Mouse (Mus musculus) retina, embryonic 14.5 days (tissue): ENCODE results near the gene Rpl3.

Experiments
- DNase-seq: peaks from one replicate; pipeline ENCODE4 v3.0.0-alpha.2; 2015; ENCODE audit warnings: low spot score

The Rpl3 gene

DNA sequence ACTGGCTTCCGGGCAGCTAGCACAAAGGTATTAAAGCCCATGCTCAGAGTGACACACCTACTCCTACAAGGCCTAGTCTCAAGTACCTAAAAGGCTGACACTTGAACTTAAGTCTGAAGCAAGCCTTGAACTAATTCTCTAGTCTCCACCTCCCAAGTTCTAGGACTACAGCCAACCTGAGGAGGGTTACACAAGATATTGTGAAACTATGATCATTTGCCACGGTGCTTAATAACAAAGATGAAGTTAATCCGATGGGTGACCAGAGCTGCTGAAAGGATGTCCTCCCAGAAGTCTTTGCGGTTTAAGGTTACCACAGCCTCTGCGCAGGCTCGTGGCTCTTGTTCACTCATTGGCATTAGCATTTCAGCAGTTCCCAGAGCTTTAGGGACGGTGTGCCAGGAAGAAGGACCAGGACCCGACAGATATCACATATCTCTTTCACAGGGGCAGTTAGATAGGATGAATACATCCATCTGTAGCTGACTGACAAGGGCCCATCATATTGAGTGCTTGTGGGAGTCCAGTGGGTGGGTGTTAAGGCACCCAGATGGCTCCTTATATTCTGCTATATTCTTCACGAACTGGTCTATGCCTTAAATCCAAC, 4.2 kb downstream of the Rpl3 start:
- no peak for DNase-seq

DNA sequence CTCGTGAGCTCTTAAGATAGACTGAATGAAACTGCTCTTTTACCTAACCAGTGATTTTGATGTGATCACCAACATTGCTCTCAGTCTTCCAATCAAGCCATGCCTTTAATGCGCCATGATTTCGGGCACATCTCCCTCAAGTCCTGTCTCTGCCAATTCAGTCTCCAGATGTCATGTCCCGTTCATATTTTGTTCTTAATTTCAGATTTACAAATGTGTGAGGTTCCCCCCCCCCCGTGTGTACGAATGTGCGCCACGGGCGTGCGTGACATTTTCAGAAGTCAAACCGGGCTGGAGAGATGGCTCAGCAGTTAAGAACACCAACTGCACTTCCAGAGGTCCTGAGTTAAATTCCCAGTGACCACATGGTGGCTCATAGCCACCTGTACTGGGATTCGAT, 7.9 kb downstream of the Rpl3 start:
- DNase-seq = no peak

DNA sequence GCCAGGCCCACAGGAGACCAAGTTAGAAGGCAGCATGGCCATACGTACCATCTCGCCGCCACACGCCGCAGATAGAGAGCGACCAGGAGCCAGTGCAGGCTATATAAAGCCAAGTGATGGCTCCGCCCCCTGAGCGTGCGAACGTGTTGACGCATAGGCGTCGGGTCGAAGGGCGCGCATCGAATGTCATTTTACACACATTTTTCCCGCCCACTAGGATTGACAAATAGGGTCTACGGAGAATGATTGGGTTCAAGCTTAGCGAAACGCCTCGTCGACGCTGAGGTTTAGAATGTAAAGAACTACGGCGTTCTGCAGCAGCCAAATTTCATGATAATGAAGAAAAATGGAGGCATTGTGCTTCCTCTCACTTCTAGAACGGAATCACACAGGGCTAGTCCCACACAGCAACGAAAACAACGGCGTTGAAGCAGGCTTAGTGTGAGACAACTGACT, 8.4 kb downstream of the Rpl3 start:
- DNase-seq = peak; percentile 100

DNA sequence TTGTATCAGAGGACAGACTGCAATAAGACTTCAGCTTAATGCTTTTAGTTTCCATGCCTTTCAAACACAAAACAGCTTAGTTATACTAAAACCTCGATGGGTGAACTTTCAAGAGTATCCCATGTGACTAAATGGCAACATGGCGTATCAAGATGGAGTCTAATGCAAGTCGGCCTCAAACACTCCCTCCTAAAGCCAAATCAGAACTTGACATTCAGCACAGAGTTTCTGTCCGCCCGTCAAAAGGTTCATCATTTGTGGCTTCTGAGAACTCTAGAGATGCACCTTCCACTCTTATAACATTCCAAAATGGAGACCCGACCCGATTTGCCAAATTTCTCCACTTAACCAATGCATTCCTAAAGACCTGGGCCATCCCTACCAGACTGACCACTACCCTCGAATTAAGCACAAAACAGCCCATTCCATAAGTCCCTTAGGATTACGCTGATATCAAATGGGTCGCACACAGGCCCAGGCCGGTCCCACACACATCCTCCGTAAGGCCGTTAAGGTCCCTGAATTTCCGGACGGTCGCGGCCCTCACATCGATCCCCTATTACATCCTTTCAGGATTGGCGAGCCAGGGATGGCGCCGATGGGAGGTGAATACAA, 8.9 kb downstream of the Rpl3 start:
- DNase-seq = no peak

DNA sequence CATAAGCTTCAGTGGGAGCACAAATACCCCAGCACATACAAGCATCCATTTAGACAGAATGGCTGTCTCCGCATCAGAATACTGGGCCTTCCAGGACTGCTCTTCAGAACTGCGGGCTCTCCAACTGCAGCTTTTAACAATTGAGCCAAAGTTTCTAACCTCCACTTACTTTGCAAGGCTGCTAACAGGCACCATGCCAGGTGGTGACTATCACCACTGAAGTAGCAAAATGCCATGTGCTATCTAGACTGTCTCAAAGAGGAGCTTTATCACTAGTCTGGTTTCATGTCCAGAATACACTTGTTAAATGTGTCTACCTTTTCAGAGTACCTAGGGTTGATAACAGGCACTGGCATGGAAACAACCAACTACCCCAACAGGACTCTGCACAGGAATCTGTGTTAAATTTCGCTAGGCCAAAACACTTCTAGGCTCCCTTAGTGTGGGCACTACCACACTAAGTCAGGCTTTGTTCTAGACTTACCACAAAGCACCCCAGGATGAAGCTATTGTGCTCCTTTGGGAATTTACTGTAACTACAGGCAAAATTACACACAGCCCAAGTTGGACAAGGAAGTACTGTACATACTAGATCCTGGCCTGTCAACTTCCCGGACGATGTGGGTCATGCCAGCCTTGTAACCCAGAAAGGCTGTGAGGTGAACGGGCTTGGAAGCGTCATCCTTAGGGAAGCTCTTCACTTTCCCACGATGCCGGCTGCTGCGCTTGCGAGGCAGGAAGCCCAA, 9.7 kb downstream of the Rpl3 start:
- no peak for DNase-seq

DNA sequence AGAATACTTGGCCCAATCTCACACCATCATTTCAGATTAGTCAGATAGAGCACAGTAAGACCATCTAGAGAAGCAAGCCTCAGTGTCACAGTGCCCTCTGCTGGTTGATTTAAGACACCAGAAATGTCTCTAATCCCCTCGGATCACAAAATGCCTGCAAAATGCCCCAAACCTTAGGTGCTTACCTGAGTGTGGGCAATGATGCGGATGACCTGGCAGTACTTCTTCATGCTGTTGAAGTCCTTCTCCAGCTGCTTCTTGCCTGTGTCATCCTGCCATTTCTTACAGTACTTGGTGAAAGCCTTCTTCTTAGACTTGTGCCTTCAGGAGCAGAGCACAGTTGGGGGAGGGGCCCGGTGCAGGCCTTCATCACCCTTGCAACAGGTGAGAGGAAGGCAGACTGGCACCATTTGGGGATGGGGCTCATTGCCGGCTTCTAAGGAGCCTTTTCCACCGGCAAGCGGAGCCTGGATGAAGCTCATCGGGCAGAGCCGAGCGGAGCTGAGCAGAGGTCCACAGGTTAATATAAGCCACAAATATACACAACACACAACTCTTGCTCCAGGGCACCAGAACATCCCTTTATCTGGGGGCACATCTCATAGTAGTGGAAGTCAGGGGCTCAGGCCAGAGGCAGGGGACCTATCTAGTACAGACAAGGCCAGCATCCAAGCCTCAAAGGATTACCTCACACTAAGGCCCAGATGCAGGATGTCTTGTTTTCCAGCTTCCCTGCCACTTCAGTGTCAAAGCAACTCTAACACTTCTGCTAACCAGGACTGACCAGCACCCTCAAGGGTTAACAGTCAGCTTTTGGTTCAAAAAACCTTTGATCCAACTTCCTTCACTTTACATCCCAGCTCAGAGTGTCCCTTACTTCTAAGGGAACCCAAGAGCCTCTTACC, 10.7 kb downstream of the Rpl3 start:
- DNase-seq = peak; percentile 61

DNA sequence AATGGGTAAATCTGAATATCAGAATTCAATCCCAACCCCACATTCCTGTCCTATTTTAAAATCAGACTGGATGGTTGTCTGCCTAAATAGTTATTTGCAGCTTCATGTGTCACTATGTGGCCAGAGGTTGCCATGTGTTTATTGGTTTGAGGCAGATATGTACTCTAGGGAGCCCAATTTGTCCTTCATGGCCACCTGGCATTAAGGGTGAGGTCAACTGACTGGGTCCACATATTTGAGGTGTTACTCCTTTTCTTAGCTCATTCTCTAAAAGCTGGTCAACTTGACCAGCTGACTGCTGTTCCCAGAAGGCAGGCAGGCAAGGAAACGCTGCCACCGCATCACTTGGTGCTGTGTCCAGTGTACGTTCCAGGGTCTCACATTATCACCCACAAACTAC, 11.7 kb downstream of the Rpl3 start:
- DNase-seq = no peak

DNA sequence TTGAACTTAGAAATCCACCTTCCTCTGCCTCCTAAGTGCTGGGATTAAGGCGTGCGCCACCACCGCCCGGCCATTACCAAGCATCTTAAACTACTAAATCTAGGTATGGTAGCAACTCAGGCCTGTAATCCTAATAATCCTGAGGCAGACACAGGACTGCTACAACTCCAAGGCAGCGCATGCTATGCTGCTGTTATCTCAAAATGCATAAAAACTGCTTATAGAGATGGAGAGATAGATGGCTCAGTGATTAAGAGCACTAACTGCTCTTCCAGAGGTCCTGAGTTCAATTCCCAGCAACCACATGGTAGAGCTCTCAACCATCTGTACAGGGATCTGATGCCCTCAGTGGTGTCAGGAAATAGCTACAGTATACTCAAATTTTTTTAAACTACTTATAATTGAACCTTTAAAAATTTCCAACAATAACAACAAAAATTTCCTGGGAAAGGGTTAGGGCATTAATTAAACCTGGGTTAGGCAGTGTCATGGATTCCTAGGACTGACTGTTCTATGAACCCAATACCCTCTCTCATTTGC, 12.5 kb downstream of the Rpl3 start:
- no peak for DNase-seq

DNA sequence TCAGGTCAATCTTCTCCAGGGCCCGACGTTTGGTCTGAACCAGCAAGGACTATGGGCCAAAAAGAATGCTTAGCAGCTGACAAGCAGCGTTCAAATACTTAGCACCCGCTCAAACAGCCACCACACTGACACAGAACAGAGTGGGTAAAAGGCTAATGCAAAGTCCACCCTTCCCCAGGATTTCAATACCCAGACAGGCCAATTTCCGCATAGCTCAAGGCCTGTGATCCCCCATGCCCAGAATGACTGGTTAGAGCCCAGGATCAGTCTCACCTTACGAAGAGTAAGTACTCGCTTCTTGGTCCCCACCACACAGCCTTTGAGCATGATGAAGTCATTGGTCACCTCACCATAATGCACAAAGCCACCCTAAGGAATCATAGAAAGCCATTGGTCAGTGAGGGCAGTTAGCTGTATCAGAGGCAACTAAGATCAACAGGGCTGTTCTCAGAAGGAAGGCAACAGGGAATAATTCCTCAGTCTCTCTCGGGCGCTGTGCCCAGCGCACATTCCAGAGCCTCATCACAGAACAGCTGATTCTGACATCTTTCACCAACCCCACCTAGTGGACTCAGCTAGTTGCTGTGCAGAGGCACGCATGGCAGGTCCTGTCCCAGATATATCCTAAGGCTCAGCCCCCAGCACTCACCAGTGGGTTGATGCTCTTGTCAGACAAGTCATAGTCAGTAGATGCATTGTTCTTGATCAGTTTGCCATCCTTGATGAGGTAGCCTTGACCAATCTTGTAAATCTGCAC, 13.4 kb downstream of the Rpl3 start:
- DNase-seq = no peak

DNA sequence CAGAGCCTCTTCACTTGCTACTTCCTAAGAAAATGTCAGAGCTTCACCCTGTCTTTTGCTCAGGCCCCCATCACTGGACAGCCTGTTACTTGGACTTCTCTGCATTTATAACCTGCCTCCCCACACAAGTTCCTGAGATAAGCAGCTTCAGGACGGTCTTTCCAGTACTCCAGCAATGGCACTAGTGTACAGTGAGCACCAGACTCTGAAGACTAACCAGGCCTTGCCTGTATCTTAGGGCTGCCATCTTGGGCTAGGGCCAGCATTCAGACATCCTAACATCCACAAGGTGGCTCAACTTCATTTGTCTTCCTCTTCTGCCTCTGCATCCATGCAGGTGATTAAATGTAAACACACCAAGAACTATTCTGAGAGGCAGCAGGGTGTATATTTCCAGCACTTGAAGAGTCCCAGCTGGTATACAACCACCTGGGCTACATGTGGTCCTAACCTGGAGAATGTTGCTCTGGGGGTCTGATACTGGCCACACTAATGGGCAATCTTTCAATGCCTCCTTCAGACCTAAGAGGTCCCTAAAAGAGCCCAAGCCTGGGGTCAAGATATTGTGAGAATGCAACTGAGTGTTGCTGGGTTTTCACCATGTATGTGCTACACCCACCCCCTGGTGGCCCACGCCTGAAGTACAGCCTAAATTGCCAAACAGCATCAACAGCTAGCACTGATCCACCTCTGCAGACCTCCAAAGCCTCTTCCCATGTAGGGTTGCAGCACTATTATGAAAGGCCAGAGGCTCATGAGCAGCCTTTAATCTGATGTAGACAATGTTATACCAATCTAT, 15.1 kb downstream of the Rpl3 start:
- peak; percentile 80 for DNase-seq

DNA sequence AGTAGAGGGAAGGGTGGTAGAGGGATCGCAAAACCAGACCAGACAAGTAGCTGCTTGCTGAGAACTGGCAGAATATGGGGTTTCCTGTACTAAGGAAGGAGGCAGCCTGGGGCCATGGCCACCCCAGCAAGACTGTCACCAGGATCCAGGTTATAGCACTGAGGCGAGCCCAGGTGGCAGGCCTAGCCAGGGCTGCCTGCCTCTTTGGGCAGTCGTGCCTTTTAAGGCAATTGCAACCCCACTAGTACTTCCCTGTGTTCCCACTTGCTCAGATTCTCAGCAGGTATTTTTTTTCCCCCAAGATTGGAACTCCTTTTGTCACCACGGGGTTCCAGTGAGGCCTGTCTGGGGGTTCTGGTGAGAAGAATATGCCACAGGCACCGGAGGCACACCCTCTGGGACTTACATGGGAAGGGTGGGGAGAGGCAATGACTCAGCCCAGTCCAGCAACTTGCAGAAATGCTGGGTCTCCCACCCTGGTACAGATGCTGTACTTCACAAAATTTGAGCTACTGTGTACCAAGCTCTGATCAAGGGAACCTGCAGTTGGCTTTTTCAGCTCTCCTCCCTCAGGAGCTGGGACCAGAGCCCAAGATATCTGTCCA, 15.8 kb downstream of the Rpl3 start:
- no peak for DNase-seq

DNA sequence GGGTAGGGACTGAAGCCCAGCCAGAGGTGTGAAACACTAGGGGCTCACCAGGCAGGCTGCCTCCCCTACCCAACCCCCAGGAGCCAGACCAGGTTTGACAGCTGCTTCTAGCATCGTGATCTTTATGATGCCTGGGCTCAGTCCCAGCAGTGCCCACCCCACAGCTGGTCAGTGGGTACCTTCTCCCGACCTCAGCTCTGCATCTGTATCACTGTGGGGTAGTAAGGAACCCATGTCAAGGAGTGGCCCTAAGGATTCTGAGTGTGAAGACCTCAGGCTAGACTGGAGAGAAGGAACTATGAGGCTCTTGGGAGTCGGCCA, 16.3 kb downstream of the Rpl3 start:
- no peak for DNase-seq

DNA sequence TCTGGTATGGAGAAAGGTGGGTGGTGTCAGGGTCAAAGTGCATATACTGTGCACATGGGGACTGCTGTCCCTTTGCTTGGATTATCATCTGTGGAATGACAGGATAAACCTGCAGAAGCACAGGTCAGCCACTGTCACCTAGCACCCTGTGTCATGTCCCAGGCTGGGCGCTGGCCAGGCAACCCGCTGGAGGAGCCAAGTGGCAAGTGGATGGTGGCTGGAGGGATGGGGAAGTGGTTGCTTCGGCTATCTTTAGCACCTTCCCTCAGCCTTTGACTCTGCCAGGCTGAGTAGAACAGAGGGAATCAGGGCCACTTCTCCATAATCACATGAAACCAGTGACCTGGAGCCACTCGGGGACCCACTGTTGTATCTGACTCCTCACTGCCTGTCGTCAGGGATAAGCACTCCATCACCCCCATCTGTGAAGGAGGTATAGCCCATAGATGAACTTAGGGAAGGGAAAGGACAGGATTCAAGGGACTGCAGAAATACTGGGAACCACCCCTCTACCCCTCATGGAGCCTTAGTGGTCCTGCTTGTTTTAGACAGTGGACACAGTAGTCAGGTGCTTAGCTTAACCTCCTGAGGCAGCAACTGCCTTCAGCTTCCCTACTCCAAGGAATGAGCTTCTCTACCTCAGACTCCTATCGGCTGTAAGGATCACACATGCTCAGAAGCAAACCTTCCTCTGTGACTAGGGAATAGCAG, 16.9 kb downstream of the Rpl3 start:
- DNase-seq = no peak

DNA sequence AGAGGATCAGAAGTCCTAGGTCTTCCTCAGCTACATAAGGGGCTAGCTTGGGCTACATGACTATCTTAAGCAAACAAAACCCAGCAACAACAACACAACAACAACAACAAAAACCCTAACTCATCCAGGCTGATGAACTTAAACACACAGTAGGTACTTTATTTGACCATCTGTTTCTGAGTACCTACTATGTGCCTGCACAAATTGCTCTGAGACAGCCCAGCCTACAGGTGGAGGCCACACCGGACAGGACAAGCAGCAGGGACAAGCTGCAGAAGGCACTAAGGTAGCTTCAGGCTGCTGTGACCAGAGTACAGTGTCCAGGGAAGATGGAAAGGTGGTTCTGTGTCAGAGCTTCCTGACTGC, 18.4 kb downstream of the Rpl3 start:
- no peak for DNase-seq

DNA sequence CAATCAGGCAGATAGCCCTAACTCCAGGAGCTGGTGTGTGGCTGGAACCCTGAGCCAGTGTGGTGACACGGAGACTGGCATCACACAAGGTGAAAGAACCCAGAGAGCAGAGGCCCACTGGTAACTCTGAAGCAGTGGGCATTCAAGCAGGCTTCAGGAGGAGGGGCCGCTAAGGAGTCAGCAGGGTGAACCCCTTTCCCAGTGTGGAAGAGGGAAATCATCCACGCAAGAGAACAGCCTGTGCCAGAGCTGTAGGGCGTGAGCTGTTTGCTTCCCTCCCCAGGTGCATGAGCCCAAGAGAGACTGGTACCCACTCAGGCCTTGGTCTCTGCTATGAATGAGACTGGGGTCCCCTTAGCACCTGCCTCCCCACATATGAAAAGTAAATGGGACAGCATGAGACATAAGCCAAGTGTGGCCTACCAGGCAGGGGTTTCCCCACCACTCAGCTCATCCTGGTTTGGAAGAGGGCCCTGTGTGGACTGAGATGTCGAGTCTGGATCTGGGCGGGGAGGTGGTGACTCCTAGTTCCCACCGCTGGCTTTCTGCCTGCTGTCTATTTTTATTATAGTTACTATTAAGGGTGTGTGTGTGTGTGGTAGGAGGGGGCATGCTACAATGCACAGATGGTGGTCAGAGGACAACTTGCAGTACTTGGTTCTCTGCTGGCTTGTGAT, 19.0 kb downstream of the Rpl3 start:
- no peak for DNase-seq

DNA sequence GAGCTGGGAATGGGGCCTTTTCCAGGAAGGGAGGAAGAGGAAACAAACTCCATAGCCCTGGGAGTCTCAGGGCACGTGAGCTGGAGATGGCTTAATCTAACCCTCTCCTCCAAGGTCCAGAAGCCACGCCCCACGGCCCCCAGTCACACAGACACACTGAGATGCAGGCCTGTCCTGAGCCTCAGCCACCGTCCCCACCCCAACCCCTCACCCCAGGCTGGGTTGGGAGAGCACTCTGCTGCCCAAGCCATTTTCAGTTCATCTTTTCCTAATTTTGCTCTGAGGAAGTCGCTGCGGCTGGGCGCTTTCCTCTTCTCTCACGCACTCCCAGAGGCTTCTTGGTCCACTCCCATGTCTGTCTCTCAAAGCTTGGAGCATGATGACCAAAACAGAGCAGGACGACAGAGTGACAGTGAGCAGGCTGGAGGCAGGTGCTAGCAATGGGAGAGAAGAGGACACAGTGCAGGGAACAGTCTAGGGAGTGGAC, 19.7 kb downstream of the Rpl3 start:
- DNase-seq = no peak

DNA sequence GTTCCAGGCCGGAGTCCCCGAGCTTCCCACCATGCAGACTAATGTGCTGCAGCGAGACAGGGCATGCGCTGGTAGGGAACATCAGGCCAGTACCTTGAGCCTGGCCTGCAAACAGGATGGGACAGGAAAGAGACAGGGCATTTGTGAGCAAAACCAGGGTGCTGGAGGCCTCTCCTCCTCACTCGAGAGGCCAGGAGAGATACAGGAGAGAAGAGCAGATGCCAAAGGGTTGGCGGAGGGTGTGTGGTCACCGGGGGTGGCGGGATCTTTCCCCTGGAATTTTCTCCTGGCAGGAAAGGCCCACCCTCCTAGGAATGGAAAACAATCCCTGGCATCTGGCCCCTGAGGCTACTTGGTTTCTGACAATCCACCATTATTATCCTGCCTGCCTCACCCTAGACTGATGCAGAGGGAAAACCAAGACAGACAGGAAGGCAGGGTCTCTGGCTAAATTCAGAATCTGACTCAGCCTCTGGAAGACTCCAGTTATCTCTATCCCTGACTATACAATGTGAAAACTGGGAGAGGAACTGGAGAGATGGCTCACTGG, 21.5 kb downstream of the Rpl3 start:
- DNase-seq = no peak

DNA sequence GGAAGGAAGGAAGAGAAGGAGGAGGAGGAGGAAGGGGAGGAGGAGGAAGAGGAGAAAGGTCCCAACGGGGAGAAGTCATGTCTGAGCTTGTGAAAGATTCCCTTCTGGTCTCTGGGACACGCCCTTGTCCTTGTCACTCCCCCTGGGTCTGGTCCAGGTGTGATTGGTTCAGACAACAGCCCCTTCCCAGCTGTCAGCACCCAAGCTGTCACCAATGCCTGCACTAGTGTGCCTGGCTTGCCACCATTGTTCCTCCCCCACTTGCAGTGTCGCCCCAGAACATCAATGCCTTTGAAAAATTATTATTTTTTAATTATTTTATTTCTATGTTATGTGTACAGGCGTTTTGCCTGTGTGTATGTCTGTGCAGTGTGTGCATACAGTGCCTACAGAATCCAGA, 22.5 kb downstream of the Rpl3 start:
- no peak for DNase-seq

DNA sequence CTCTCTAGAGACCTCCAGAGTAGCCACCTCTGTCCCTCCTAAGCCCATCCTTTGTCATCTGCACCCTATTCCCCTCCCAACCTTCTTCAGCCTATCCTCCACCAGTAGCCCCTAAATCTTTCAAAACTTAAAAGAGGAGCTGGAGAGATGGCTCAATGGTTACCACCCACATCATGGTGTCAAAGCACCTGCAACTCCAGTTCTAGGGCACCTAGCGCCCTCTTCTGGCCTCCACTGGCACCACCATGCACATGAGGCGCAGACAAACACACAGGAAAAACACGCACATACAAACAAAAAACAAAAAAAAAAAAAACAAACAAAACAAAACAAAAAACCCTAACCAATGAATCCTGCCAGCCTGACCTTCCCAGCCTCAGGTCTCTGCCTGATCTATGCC, 25.1 kb downstream of the Rpl3 start:
- DNase-seq = peak; percentile 46
